Mouse (Mus musculus) kidney, adult 9 months (tissue): ENCODE measurements around the gene Prkcd.
A peak's percentile ranks its signal among the peaks of the same experiment; 100 is the strongest.

Experiments
- DNase-seq: peaks from one replicate; pipeline ENCODE4 v3.0.0; 2022

The Prkcd gene

GRCm38 (mm10) chr14:30633708-30634107 is 7.7 kb upstream of the Prkcd start:
- DNase-seq, result no peak

GRCm38 (mm10) chr14:30631834-30632233 is 5.8 kb upstream of the Prkcd start:
- no peak for DNase-seq

- peak; percentile 71 for DNase-seq
Observed at GRCm38 (mm10) chr14:30630811-30631576, 5.0 kb upstream of the Prkcd start.

- DNase-seq, result no peak
Observed at GRCm38 (mm10) chr14:30629839-30630238, 3.8 kb upstream of the Prkcd start.

GRCm38 (mm10) chr14:30628235-30628634 is 2.2 kb upstream of the Prkcd start:
- no peak for DNase-seq

- no peak for DNase-seq
Observed at GRCm38 (mm10) chr14:30626756-30627742, 1.0 kb upstream of the Prkcd start.

GRCm38 (mm10) chr14:30625131-30625807 is 741 bp downstream of the Prkcd start:
- DNase-seq, result no peak

- no peak for DNase-seq
Observed at GRCm38 (mm10) chr14:30624277-30624721, 1.7 kb downstream of the Prkcd start.

- DNase-seq, result no peak
Observed at GRCm38 (mm10) chr14:30622556-30622955, 3.5 kb downstream of the Prkcd start.

GRCm38 (mm10) chr14:30622130-30622529 is 3.9 kb downstream of the Prkcd start:
- peak; percentile 86 for DNase-seq

GRCm38 (mm10) chr14:30619982-30620578 is 5.9 kb downstream of the Prkcd start:
- DNase-seq, result no peak

- no peak for DNase-seq
Observed at GRCm38 (mm10) chr14:30618746-30619275, 7.2 kb downstream of the Prkcd start.

- DNase-seq, result no peak
Observed at GRCm38 (mm10) chr14:30616751-30617150, 9.3 kb downstream of the Prkcd start.

GRCm38 (mm10) chr14:30612962-30613715 is 12.9 kb downstream of the Prkcd start:
- no peak for DNase-seq

- peak; percentile 74 for DNase-seq
Observed at GRCm38 (mm10) chr14:30612523-30612922, 13.5 kb downstream of the Prkcd start.

- DNase-seq, result no peak
Observed at GRCm38 (mm10) chr14:30610940-30611339, 15.1 kb downstream of the Prkcd start.

- no peak for DNase-seq
Observed at GRCm38 (mm10) chr14:30610304-30610703, 15.7 kb downstream of the Prkcd start.

GRCm38 (mm10) chr14:30609499-30609898 is 16.5 kb downstream of the Prkcd start:
- no peak for DNase-seq

- DNase-seq, result no peak
Observed at GRCm38 (mm10) chr14:30608176-30608575, 17.8 kb downstream of the Prkcd start.

- no peak for DNase-seq
Observed at GRCm38 (mm10) chr14:30607696-30608095, 18.3 kb downstream of the Prkcd start.

- DNase-seq, result no peak
Observed at GRCm38 (mm10) chr14:30606817-30607216, 19.2 kb downstream of the Prkcd start.

GRCm38 (mm10) chr14:30597142-30597541 is 28.9 kb downstream of the Prkcd start:
- DNase-seq, result no peak
